Mouse (Mus musculus): Measurements from ENCODE around the gene Lce6a. TPM values are rescaled to one million over a fixed set of nuclear protein-coding genes. Genes with fewer than 3 reads are reported as not detected.

Gene Lce6a
- polyA plus RNA-seq, 1 experiment from 2014 or later: not detected

DNA sequence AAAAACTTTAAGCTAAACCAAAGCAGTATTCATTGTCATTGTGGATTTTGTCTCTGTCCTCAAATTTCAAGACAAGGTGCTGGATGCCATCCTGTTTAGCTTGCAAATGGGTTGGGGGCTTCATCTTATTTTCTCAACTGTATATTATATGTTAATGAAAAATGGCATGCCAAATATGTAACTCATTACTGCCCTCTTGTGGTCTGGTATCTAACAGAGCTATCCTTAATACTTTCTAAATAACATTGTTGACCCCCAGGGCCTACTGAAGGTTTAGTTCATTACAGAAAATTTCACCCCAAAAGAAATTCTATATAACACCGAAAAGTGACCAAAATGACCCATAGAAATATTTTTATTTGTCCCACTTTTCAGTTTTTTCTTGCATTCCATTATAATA lies 19.3 kb downstream of the Lce6a start:
- 59% methylated on average over 1 of the region's 1 CpGs for WGBS
- Histone ChIP-seq H3K4me2 (ENCODE audit: low read length) (no peak overlapping the region), H3K4me3 (ENCODE audit: low read depth, low read length) (no peak overlapping the region), H3K9me3 (replicated peaks; ENCODE audit: control insufficient read depth, low read length) (peaks cover 4% of the 10 kb centered on the region; the same call in 1 of the 2 replicates), H3K27me3 (replicated peaks; ENCODE audit: control insufficient read depth, insufficient read depth, low read length) (no peaks in the 10 kb centered on the region), H3K36me3 (ENCODE audit: control insufficient read depth, insufficient read depth, low read length) (no peaks in the 10 kb centered on the region), H3K9ac (ENCODE audit: low read length) (no peak overlapping the region), H3K4me1 (ENCODE audit: control insufficient read depth, insufficient read depth, low read length) (no peaks in the 10 kb centered on the region), H3K27ac (ENCODE audit: low read depth, low read length) (no peak overlapping the region)
- no peak for ATAC-seq
- peak; percentile 51 for DNase-seq (ENCODE audit: low spot score)

DNA sequence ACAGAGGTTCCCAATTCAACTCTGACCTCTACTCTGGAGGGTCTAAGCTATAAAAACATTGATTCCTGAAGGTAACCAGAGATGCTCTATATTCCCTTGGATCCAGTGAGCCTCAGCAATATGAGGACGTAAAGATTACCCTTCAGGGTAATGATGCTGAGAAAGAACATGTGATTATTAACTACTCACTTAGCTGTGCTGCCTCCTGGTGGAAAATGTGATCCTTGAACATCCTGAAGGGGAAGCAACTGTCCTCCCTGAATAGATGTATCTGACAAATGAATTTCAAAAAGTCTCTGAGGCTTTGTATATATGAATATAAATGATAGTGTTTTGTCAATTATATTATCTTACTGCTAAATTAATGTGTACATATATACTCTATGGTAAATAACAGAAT lies 21.0 kb downstream of the Lce6a start:
- 70% methylated on average over 1 of the region's 1 CpGs for WGBS
- Histone ChIP-seq H3K4me1 (ENCODE audit: control insufficient read depth, insufficient read depth, low read length) (no peaks in the 10 kb centered on the region), H3K9ac (ENCODE audit: low read length) (no peak overlapping the region), H3K9me3 (replicated peaks; ENCODE audit: control insufficient read depth, low read length) (peaks cover 4% of the 10 kb centered on the region; the same call in 1 of the 2 replicates), H3K36me3 (ENCODE audit: control insufficient read depth, insufficient read depth, low read length) (no peaks in the 10 kb centered on the region), H3K27ac (ENCODE audit: low read depth, low read length) (no peak overlapping the region), H3K27me3 (replicated peaks; ENCODE audit: control insufficient read depth, insufficient read depth, low read length) (no peaks in the 10 kb centered on the region), H3K4me3 (ENCODE audit: low read depth, low read length) (no peak overlapping the region), H3K4me2 (ENCODE audit: low read length) (no peak overlapping the region)
- no peak for ATAC-seq
- DNase-seq (ENCODE audit: low spot score): no peak

DNA sequence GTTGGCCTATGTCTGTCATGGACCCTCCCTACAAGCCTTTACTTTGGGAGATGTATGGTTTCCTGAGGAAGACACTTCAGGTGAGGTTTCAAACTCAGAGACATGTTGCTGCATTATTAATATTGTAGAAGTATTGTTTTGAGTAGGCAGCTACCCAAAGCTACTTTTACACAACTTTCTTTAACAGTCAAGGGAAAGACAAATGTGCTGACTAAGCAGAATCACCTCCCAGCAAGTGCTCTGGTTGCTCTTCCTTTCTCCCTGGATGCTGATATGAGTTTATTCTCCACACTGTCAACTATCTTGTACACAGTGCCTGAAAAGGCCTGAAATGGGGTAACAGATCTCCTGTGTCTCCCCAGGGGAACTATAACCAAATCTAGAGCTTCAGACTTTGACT lies 21.5 kb downstream of the Lce6a start:
- H3K27me3 ChIP-seq (replicated peaks; ENCODE audit: control insufficient read depth, insufficient read depth, low read length): no peaks in the 10 kb centered on the region
- ATAC-seq (no peak), DNase-seq (ENCODE audit: low spot score) (no peak)
- H3K36me3 ChIP-seq (ENCODE audit: control insufficient read depth, insufficient read depth, low read length): no peaks in the 10 kb centered on the region
- H3K27ac ChIP-seq (ENCODE audit: low read depth, low read length): no peak overlapping the region
- H3K4me3 ChIP-seq (ENCODE audit: low read depth, low read length): no peak overlapping the region
- H3K4me1 ChIP-seq (ENCODE audit: control insufficient read depth, insufficient read depth, low read length): no peaks in the 10 kb centered on the region
- H3K4me2 ChIP-seq (ENCODE audit: low read length): no peak overlapping the region
- no peak overlapping the region for H3K9ac ChIP-seq (ENCODE audit: low read length)
- H3K9me3 ChIP-seq (replicated peaks; ENCODE audit: control insufficient read depth, low read length): peaks cover 4% of the 10 kb centered on the region; the same call in 1 of the 2 replicates

DNA sequence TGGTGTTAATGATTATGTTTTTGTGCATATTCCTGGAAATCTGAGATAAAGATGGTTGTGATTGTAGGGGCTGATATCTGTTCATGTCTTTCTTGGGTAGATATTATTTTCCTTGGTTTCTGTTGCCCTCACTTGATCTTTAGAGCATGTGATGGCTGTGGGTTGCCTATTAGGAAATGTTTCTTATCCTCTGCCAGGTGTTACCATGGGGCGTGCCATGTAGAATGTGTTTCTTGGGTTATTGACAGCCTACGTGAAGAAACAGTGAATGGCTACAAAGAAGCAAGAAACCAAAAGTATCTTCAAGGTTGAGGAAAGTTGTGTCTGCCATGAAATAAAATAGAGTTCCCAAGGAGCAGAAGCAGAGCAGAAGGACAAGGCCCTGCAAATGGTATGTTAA lies 23.0 kb downstream of the Lce6a start:
- no peak overlapping the region for H3K4me3 ChIP-seq (ENCODE audit: low read depth, low read length)
- H3K27me3 ChIP-seq (replicated peaks; ENCODE audit: control insufficient read depth, insufficient read depth, low read length): no peaks in the 10 kb centered on the region
- no peak overlapping the region for H3K4me2 ChIP-seq (ENCODE audit: low read length)
- ATAC-seq (no peak), DNase-seq (ENCODE audit: low spot score) (no peak)
- no peak overlapping the region for H3K9ac ChIP-seq (ENCODE audit: low read length)
- no peak overlapping the region for H3K27ac ChIP-seq (ENCODE audit: low read depth, low read length)
- WGBS: 85% methylated on average over 2 of the region's 2 CpGs
- H3K36me3 ChIP-seq (ENCODE audit: control insufficient read depth, insufficient read depth, low read length): no peaks in the 10 kb centered on the region
- H3K4me1 ChIP-seq (ENCODE audit: control insufficient read depth, insufficient read depth, low read length): no peaks in the 10 kb centered on the region
- peaks cover 4% of the 10 kb centered on the region; the same call in 1 of the 2 replicates for H3K9me3 ChIP-seq (replicated peaks; ENCODE audit: control insufficient read depth, low read length)

DNA sequence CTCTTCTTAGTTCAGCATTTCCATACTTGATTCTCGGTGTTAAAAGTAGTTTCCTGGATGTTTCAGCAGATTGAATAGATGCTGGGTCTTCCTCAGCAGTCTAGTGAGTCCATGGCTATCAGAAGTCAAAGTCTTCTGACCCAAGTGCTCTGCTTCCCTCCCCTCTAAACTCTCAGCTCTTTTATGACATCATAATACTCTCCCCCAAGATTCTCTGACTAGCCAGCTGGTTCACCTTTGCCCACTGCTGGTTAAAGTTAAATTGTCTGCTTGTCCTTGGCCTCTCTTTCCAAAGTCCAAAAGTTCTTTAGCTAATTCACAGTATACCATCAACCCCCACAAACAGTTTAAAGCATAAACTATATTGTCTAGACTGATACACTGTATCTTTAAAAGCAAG lies 32.6 kb downstream of the Lce6a start, which contains the start of gene Smcp:
Gene Smcp (minus strand): TSS at position 140 of the 400 bp plus-strand sequence.
- Histone ChIP-seq H3K27ac (ENCODE audit: low read depth, low read length) (no peak within 1 kb of the TSS), H3K4me1 (ENCODE audit: control insufficient read depth, insufficient read depth, low read length) (no peaks in the 10 kb centered on the region), H3K27me3 (replicated peaks; ENCODE audit: control insufficient read depth, insufficient read depth, low read length) (no peaks in the 10 kb centered on the region), H3K9me3 (replicated peaks; ENCODE audit: control insufficient read depth, low read length) (no peaks in the 10 kb centered on the region), H3K4me3 (ENCODE audit: low read depth, low read length) (no peak within 1 kb of the TSS), H3K9ac (ENCODE audit: low read length) (no peak within 1 kb of the TSS), H3K36me3 (ENCODE audit: control insufficient read depth, insufficient read depth, low read length) (no peaks in the 10 kb centered on the region), H3K4me2 (ENCODE audit: low read length) (no peak within 1 kb of the TSS)
- no peak for ATAC-seq
- 80% methylated on average over 1 of the region's 1 CpGs for WGBS
- DNase-seq (ENCODE audit: low spot score): no peak

DNA sequence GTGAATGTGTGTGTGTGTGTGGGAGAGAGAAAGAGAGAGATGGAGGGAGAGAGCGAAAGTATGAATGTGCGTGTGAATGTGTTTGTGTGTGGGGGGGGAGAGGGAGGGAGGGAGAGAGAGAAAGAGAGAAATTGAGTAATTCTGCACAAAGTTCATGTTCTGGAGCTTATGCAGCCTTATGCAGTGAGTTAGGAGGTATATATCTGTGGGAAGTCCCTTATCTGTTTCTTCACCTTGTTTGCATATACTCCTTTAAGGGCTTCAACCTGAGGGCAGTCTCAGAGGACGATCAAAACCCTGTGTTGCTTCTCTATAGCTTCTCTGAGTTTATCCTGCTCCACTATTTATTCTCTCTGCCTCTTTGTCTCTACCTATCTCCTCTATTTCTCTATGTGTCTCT lies 34.3 kb downstream of the Lce6a start:
- no peak overlapping the region for H3K4me2 ChIP-seq (ENCODE audit: low read length)
- H3K4me3 ChIP-seq (ENCODE audit: low read depth, low read length): no peak overlapping the region
- no peaks in the 10 kb centered on the region for H3K36me3 ChIP-seq (ENCODE audit: control insufficient read depth, insufficient read depth, low read length)
- no peaks in the 10 kb centered on the region for H3K27me3 ChIP-seq (replicated peaks; ENCODE audit: control insufficient read depth, insufficient read depth, low read length)
- no peaks in the 10 kb centered on the region for H3K9me3 ChIP-seq (replicated peaks; ENCODE audit: control insufficient read depth, low read length)
- ATAC-seq (no peak), DNase-seq (ENCODE audit: low spot score) (no peak)
- no peak overlapping the region for H3K9ac ChIP-seq (ENCODE audit: low read length)
- no peak overlapping the region for H3K27ac ChIP-seq (ENCODE audit: low read depth, low read length)
- WGBS: 81% methylated on average over 3 of the region's 3 CpGs
- H3K4me1 ChIP-seq (ENCODE audit: control insufficient read depth, insufficient read depth, low read length): no peaks in the 10 kb centered on the region

DNA sequence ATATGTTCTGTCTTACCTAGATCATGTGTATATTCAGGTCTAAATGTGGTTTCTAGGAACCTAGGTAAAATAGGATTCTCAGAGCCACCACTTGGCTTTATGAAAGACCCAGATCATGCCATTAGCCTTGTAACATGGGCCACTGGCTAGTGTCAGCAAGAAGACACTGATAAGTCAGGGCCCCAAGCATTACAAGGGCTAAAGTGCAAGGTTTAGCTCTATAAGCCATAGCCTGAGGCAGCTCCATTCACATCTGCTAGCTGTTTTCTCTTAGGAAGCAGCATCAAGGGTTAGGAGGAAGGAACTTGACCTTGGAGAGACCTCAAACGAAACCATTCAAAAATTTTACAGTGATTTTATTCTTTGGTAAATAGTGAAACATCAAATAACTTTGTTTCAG lies 36.4 kb downstream of the Lce6a start:
- Histone ChIP-seq H3K4me2 (ENCODE audit: low read length) (no peak overlapping the region), H3K27ac (ENCODE audit: low read depth, low read length) (no peak overlapping the region), H3K36me3 (ENCODE audit: control insufficient read depth, insufficient read depth, low read length) (no peaks in the 10 kb centered on the region), H3K9me3 (replicated peaks; ENCODE audit: control insufficient read depth, low read length) (no peaks in the 10 kb centered on the region), H3K4me1 (ENCODE audit: control insufficient read depth, insufficient read depth, low read length) (no peaks in the 10 kb centered on the region), H3K4me3 (ENCODE audit: low read depth, low read length) (no peak overlapping the region), H3K27me3 (replicated peaks; ENCODE audit: control insufficient read depth, insufficient read depth, low read length) (no peaks in the 10 kb centered on the region), H3K9ac (ENCODE audit: low read length) (no peak overlapping the region)
- no peak for ATAC-seq
- DNase-seq (ENCODE audit: low spot score): no peak
- 85% methylated on average over 1 of the region's 1 CpGs for WGBS

DNA sequence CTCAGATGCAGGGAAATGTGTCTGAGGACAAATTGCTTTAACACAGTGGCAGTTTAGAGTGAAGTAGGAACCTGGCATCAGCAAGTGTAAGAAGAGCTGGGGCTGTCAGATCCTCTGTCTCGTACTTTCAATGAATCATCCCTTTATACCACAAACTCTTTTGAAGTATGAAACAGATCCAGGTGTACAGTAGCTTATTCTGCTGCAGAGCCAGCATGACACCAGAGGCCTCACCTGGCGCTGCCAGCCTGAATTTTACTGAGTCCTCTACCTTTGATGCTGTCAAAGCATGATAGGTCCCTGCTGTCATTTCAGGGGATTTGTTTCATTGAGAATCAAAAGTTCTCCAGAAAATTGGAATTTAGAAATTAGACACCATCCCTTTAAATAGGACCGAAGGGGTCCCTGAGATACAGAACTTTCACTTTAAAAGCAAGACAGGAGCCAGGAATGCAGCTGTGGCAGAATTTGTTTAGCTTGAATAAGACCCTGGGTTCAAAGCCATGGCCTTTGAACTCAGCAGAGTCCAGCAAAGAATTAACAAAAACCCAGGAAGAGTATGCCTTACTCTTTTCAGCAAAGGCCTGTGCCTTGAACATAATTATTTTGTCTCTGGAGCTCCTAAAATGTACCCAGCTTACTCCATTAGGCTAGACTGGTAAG lies 38.2 kb downstream of the Lce6a start:
- Histone ChIP-seq H3K27ac (ENCODE audit: low read depth, low read length) (no peak overlapping the region), H3K9ac (ENCODE audit: low read length) (no peak overlapping the region), H3K4me1 (ENCODE audit: control insufficient read depth, insufficient read depth, low read length) (no peaks in the 10 kb centered on the region), H3K36me3 (ENCODE audit: control insufficient read depth, insufficient read depth, low read length) (no peaks in the 10 kb centered on the region), H3K4me2 (ENCODE audit: low read length) (no peak overlapping the region), H3K9me3 (replicated peaks; ENCODE audit: control insufficient read depth, low read length) (no peaks in the 10 kb centered on the region), H3K27me3 (replicated peaks; ENCODE audit: control insufficient read depth, insufficient read depth, low read length) (no peaks in the 10 kb centered on the region), H3K4me3 (ENCODE audit: low read depth, low read length) (no peak overlapping the region)
- DNase-seq (ENCODE audit: low spot score): peak; percentile 7
- no peak for ATAC-seq
- 68% methylated on average over 3 of the region's 3 CpGs for WGBS

DNA sequence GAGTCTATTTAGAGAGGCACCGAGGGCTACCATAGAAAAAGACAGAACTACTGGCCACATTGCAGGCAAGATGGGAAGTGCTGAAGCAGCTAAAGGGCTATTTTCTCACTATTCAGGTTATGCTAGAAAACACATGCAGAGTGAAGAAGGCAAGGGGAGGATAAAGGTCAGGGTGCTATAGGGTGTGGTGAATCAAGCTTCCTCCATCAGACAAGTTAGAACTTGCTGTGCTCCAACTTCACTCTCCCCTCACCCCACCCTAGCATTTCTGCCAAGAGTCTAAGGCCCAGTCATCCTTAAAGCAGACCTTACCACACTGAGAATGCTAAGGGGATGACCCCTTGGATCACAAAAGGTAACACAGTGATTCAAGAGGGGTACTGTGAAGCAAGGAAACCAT lies 42.0 kb downstream of the Lce6a start:
- DNase-seq (ENCODE audit: low spot score) (no peak), ATAC-seq (no peak)
- H3K36me3 ChIP-seq (ENCODE audit: control insufficient read depth, insufficient read depth, low read length): no peaks in the 10 kb centered on the region
- H3K27me3 ChIP-seq (replicated peaks; ENCODE audit: control insufficient read depth, insufficient read depth, low read length): no peaks in the 10 kb centered on the region
- H3K4me1 ChIP-seq (ENCODE audit: control insufficient read depth, insufficient read depth, low read length): no peaks in the 10 kb centered on the region
- no peak overlapping the region for H3K4me2 ChIP-seq (ENCODE audit: low read length)
- no peak overlapping the region for H3K27ac ChIP-seq (ENCODE audit: low read depth, low read length)
- no peak overlapping the region for H3K9ac ChIP-seq (ENCODE audit: low read length)
- 69% methylated on average over 1 of the region's 1 CpGs for WGBS
- H3K4me3 ChIP-seq (ENCODE audit: low read depth, low read length): no peak overlapping the region
- no peaks in the 10 kb centered on the region for H3K9me3 ChIP-seq (replicated peaks; ENCODE audit: control insufficient read depth, low read length)

Measured in forebrain, embryonic 14.5 days (tissue).